Mouse (Mus musculus) embryo, embryonic 11.5 days (tissue): Measurements from ENCODE around the gene Pcsk4.

ENCODE experiments used
- DNase-seq: peaks from one replicate; pipeline ENCODE4 v3.0.0-alpha.2; 2012; ENCODE audit warnings: low read depth, low spot score

The Pcsk4 gene

DNA sequence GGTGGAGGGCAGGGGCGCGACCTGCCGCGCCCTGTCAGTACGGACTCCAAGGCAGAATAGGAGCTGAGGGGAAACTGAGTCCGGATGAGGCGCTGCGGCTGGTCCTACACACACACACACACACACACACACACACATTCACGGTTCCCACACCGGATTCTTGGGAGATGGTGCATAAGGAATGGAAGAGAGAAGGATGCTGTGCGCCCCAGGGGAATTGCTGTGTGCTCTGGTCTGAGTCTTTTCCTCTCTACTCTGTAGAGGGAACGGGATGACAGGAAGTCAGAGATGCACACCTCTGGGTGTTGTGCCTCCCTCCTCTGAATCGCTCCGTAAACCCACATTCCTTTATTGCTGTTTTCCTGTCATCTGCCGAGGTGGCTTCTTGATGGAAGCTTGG lies 30.0 kb downstream of the Pcsk4 start:
- no peak for DNase-seq

GRCm38 (mm10) chr10:80298571-80299281 lies 30.6 kb downstream of the Pcsk4 start:
- DNase-seq: peak; percentile 67

DNA sequence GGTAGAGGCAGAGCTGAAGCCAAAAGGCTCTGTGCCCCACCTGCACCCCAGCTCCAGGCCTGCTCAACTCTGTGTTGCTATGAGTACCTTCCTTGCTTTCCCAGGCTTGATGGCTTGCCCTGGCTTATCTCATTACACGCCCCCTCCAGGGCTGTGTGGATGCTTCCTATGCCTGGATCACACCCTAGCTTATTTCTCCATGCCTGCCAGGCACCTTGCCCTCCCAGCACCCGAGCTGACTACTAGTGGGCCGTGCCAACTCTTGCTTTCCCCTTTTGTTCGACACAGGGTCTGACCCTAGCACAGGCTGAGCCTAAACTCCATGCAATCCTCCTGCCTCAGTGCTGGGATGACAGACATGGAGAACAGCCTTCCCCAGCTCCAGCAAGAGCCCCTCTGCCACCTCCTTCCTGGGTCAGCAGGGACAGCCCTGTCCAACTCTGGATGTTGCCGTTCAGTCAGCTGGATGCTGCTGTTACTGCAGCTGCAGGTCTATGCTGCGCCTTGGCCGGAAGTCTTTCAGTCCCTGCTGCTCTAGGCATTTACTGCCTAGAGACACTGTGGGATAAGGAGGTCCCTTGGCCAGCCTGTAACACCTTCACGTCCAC lies 31.7 kb downstream of the Pcsk4 start:
- no peak for DNase-seq

GRCm38 (mm10) chr10:80296824-80297223 lies 32.5 kb downstream of the Pcsk4 start:
- no peak for DNase-seq

DNA sequence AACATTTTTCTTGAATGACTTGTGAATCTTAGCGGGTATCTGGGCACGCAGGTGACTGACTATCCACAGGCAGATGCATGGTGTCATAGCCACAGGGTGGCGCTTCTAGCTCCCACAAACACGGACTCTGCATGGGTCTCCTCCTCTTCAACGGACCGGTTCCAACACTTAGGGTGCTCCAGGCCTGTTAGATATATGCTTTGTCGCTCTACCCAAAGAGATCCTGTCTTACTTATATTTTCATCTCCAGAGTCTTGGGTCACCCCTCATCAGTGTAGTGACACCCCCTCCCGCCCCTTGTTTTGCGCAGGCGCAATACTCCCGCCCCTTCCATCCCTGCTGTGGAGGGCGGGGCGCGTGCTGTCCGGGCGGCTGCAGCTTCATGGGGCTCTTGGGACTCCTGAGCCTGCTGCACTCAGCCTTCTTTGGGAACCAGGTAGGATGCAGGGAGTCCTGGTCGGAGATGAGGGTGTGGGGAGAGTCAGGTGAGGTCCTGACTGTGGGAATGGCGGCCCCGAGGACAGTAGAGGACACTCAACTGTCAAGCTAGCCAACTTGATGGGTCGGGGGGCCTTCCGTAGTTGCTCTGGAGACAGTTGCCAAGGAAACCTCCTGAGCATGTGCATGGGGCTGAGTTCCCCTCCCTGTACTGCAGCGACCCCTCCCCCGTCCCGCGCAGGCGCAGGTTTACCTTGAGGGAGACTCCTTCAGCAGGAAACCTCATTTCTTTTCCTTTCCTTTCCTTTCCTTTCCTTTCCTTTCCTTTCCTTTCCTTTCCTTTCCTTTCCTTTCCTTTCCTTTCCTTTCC lies 33.5 kb downstream of the Pcsk4 start, which contains the start of gene Apc2:
TSS of gene Apc2 (plus strand) at position 360 of the 808 bp plus-strand sequence.
- peak; percentile 63 for DNase-seq

GRCm38 (mm10) chr10:80294788-80295303 lies 34.5 kb downstream of the Pcsk4 start:
- DNase-seq: no peak

- DNase-seq: no peak
Measured at GRCm38 (mm10) chr10:80294311-80294710, 35.0 kb downstream of the Pcsk4 start.

DNA sequence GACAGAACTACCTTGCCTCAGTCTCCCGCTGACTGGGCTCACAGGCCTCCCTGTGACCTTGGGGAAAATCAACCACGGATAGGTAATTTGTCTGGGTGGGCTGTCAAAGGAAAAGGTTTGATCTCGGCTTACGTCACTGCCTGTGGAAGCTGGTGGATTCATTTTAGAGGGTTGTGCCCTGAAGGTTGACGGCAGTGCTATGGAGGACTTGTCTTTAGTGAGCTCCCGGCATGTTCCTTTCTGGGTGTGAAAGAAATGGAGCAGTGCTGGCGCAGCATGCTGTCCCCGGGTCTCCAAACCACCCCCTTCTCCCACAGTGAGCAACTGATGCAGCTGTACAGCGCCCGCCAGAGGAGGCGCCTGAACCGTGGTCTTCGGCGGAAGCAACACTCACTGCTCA lies 36.0 kb downstream of the Pcsk4 start:
- no peak for DNase-seq

GRCm38 (mm10) chr10:80292251-80293146 lies 36.8 kb downstream of the Pcsk4 start, which contains the start of gene Rps15:
Gene Rps15 (plus strand): TSS chr10:80292453.
- DNase-seq: peak; percentile 95

DNA sequence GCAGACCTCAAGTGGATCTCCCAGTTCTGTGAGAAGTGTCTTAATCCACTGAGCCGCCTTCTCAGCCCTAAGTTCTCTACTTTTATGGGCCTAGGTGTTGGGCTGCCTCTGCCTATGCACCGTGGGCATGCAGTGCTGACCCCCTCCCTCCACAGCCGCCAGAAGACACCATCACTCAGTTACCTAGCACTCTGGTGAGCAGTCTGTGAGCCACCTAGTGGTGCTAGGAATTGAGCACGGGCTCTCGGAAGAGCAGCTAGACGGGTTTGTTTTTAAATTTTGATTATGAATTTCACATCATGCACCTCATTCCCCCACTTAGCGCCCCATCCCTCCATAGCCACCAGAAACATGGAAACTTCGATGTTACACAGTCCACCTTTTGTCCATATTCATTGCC lies 40.6 kb downstream of the Pcsk4 start:
- DNase-seq: no peak

GRCm38 (mm10) chr10:80288097-80288496 lies 41.2 kb downstream of the Pcsk4 start:
- DNase-seq: no peak

GRCm38 (mm10) chr10:80285222-80286070 lies 43.9 kb downstream of the Pcsk4 start:
- DNase-seq: no peak

DNA sequence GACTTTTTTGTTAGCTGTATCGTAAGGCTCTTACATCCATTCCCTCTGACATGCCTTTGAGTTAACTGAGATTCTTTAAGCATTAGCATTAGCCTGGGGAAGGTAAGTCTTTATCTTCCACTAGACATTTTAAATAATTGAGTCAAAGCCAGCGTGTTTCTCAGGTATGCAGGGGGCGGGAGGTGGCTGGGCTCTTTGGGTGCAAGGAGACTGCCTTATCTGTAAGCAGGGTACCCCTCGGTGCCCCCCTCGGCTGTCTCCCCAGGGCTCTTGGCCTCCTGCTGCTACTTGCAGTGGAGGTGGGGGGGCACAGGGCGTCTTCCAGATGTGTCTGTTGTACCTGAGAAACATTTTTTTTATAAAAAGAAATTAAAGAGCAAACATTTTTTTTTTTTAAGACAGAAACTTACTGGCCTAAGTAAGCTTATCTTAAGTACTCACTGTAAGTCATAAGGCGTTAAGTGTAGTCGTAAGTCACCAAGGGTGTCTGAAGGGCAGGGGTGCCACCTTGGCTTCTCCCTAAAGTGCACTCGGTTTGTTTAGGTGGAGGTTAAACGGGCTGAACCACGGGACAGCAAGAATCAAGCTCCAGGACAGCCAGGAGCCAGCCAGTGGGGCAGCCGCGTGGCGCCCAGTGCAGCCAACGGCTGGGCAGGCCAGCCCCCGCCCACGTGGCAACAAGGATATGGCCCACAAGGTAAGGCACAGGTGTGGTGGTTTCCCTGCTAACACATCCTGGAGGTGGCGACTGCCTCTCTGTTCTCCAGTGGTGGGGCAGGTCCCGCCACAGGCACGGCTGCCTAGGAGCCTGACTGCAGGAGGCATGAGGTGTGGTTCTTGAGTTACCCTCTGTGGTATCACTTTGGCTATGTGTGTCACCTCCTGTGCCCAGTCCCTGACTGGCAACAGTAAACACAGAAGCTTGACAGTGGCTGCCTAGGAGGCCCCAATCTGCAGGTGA lies 46.5 kb downstream of the Pcsk4 start:
- no peak for DNase-seq

DNA sequence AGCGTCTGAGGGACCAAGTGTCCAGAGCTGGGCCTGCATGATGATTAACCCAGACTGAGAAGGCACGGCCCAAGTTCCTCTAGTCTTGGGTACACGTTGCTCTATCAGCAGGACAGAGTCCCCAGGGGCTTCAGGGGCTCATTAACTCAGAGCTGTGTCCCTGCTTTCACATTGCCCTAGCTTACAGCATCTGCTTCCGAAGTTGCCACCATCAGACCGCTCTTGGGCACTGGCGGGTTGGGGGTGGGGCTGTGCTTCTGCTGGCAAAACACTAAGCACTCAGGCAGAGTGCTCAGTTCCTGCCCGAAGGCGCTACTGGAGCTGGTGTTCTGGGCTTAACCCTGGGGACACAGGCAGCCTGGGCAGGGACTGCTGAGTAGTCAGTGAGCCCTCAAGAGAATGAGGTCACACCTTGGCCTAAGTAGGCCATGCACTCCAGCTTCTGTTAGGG lies 47.4 kb downstream of the Pcsk4 start:
- DNase-seq: no peak

GRCm38 (mm10) chr10:80281304-80281703 lies 48.0 kb downstream of the Pcsk4 start:
- DNase-seq: no peak

DNA sequence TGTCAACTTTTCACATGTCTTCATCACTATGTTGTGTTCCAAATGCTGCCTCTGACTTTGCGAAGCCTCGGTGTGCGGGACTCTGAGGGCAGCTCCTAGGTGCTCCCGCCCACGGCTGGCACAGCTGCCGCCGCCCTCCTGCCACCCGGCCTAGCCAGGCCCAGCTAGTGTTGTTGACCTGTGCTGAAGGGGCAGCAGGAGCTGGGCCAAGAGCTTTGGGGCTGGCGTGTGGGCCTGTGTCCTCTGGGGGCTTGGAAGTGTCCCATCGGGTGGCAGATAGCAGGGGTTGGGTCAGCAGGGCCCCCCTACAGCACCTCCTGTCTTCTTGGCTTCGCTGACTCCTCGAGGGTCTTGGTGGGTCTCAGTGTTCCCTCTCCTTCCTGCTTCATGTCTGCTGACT lies 50.0 kb downstream of the Pcsk4 start:
- no peak for DNase-seq

DNA sequence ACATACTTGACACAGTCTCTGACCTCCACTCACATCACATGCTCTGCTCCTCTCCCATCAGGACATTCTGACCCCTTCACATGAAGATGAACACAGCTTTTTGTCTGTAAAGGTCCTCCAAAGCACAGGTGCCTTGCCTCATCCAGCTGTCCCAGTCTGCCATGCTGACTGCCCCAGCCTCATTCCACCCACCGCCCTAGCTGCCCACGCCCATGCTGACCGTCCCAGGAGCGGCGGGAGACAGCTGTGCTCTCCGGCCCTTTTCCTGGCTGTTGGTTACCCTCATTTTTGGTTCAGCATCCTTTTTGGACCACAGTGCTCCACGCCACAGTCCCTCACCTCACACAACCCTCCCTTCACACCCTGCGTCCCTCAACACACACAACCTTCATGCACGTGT lies 50.9 kb downstream of the Pcsk4 start:
- no peak for DNase-seq

- no peak for DNase-seq
Measured at GRCm38 (mm10) chr10:80276238-80276637, 53.1 kb downstream of the Pcsk4 start.

DNA sequence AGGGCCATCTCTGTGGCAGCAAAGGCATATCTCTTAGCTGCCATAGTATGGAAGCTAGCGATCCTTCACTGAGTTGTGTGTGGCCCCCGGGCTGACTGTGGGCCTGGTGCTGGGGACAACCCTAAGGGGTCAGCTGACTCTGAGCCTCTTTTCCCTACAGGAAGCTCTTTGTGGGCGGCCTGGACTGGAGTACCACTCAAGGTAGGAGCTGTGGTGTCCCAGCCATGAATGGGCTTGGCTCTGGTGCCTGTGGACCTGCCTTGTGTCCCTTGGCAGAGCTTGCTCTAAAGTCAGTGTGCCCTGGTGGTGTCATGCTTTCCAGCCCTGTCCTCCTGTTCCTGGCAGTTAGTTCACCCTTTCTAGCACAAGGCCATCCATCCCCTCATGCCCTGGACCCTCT lies 55.5 kb downstream of the Pcsk4 start:
- no peak for DNase-seq
